In genomic region chr4:142071243-142071991, GRCm38 (mm10) we compare ENCODE assay signal across 9 mouse cellular contexts. TPM values are rescaled to one million over a fixed set of nuclear protein-coding genes. Genes with fewer than 3 reads are reported as not detected.
A peak's percentile ranks its signal among the peaks of the same experiment; 100 is the strongest.
DNase-seq lines count a peak whose midpoint lies in the region; ATAC-seq and TF ChIP-seq lines count a peak whose summit lies in the region.
"Had no signal": no experiment of that assay in that cellular context is flagged by ENCODE, and none has a peak within 500 bp of the region (broad histone marks: within the 10 kb centered on the region; RNA-seq: fewer than 3 reads in every experiment).

No protein-coding gene starts in this region.

- H3K9ac ChIP-seq in stomach, embryonic 14.5 days (replicated peaks; ENCODE audit: low read depth, low read length) = no peak overlapping the region
- H3K9ac ChIP-seq: forebrain, embryonic 15.5 days had no signal

- no peak for DNase-seq in left cerebral cortex, adult 2 months (ENCODE audit: extremely low spot score in 1 of 2, low spot score in 2 of 2)
- DNase-seq in left cerebral cortex, adult 11 months (ENCODE audit: low spot score) = no peak
- peak; percentile 87 for DNase-seq in cerebellum, adult 9-10 months
- DNase-seq in adrenal gland, adult (ENCODE audit: inconsistent age in 2 of 2, low spot score in 1 of 2) = no peak
- DNase-seq in thymus, postnatal 0 days (ENCODE audit: low spot score) = no peak

- H3K27ac ChIP-seq in left cerebral cortex, adult 2 months = peak overlapping the region; percentile 40; the same call in 1 of the 2 replicates
- H3K27ac ChIP-seq in stomach, embryonic 14.5 days (ENCODE audit: low read length) = peak overlapping the region; percentile 77
- H3K27ac ChIP-seq: forebrain, embryonic 15.5 days had no signal

- H3K4me1 ChIP-seq in stomach, embryonic 14.5 days (ENCODE audit: control insufficient read depth, insufficient read depth, low read length) = peaks cover 27% of the 10 kb centered on the region; the same call in 1 of the 2 replicates

- no peaks in the 10 kb centered on the region for H3K27me3 ChIP-seq in stomach, embryonic 14.5 days (ENCODE audit: control insufficient read depth, insufficient read depth, low read length)

- intact Hi-C loops in left cerebral cortex, adult 2 months (cut with DNase I) = no loop called here

- 15% methylated on average over 18 of the region's 18 CpGs for WGBS in stomach, embryonic 14.5 days

- no peak for TF ChIP-seq CTCF in left cerebral cortex, adult 2 months (IDR thresholded peaks at IDR 0.05)

- peak; percentile 43; the same call in 1 of the 2 replicates for ATAC-seq in granulocyte monocyte progenitor cell, adult 5-6 weeks (replicated peaks; ENCODE audit: poor library complexity, severe bottlenecking)
- ATAC-seq in stomach, embryonic 14.5 days (ENCODE audit: insufficient number of reproducible peaks, insufficient read depth, low FRiP score, low read depth) = 0 out of 2 replicates have a peak, but pooled peaks have one; percentile 12
- ATAC-seq: activated CD4-positive, CD25-positive, alpha-beta regulatory T cell, adult 4 months; forebrain, embryonic 15.5 days had no signal

- no peaks in the 10 kb centered on the region for H3K9me3 ChIP-seq in stomach, embryonic 14.5 days (ENCODE audit: control insufficient read depth, low read depth, low read length)
- H3K9me3 ChIP-seq: forebrain, embryonic 15.5 days had no signal

- H3K4me2 ChIP-seq in stomach, embryonic 14.5 days (replicated peaks; ENCODE audit: low read depth, low read length) = no peak overlapping the region
- H3K4me2 ChIP-seq: forebrain, embryonic 15.5 days had no signal

- H3K36me3 ChIP-seq in stomach, embryonic 14.5 days (ENCODE audit: control insufficient read depth, insufficient read depth, low read length) = no peaks in the 10 kb centered on the region
- H3K36me3 ChIP-seq: forebrain, embryonic 15.5 days had no signal

- H3K4me3 ChIP-seq in left cerebral cortex, adult 2 months = no peak overlapping the region
- no peak overlapping the region for H3K4me3 ChIP-seq in stomach, embryonic 14.5 days (ENCODE audit: low read depth, low read length)
- H3K4me3 ChIP-seq: forebrain, embryonic 15.5 days had no signal

RNA-seq across cellular contexts. Expression of gene Tmem51, which starts 12.7 kb away (rescaled TPM):
- 1 to 10 TPM; 4.9 to 5.6 TPM for total RNA-seq in left cerebral cortex, adult 2 months (2021)
- total RNA-seq in granulocyte monocyte progenitor cell, adult 5-6 weeks (2014; fragmentation: Nextera tagmentation) = 0.41 TPM in 1 of 2 replicates, not detected in the other
- 1.1 TPM in 1 of 2 replicates, not detected in the other for total RNA-seq in granulocyte monocyte progenitor cell, adult 5-6 weeks (2017)
- 43.2 and 48.5 TPM in 2 replicates for polyA plus RNA-seq in stomach, embryonic 14.5 days (2014; fragmentation: Nextera tagmentation; extraction: Ambion mirVana)
- 13.4 and 14.8 TPM in 2 replicates for polyA plus RNA-seq in thymus, postnatal 0 days (2015; fragmentation: Nextera tagmentation; extraction: Ambion mirVana)

RNA-seq across cellular contexts. Expression of gene Fhad1, which starts 56.5 kb away (rescaled TPM):
- total RNA-seq in left cerebral cortex, adult 2 months (2021) = 1 to 10 TPM; 9.0 to 9.2 TPM
- total RNA-seq in granulocyte monocyte progenitor cell, adult 5-6 weeks (2014; fragmentation: Nextera tagmentation) = not detected in 2 replicates
- 0.39 TPM in 1 of 2 replicates, not detected in the other for total RNA-seq in granulocyte monocyte progenitor cell, adult 5-6 weeks (2017)
- polyA plus RNA-seq in stomach, embryonic 14.5 days (2014; fragmentation: Nextera tagmentation; extraction: Ambion mirVana) = 0.78 and 2.5 TPM in 2 replicates
- 1.9 and 2.4 TPM in 2 replicates for polyA plus RNA-seq in thymus, postnatal 0 days (2015; fragmentation: Nextera tagmentation; extraction: Ambion mirVana)

Comparison
In these comparisons a context has a peak if more than half of its experiments do, and no peak if none do; other contexts are left out.
1. RNA of gene Fhad1, which starts 56.5 kb away (total RNA-seq): 9.0 to 9.2 TPM in left cerebral cortex, adult 2 months; 0.39 TPM in granulocyte monocyte progenitor cell, adult 5-6 weeks; every median in the first group is over 4 times any median in the second.